In the genomic region with DNA sequence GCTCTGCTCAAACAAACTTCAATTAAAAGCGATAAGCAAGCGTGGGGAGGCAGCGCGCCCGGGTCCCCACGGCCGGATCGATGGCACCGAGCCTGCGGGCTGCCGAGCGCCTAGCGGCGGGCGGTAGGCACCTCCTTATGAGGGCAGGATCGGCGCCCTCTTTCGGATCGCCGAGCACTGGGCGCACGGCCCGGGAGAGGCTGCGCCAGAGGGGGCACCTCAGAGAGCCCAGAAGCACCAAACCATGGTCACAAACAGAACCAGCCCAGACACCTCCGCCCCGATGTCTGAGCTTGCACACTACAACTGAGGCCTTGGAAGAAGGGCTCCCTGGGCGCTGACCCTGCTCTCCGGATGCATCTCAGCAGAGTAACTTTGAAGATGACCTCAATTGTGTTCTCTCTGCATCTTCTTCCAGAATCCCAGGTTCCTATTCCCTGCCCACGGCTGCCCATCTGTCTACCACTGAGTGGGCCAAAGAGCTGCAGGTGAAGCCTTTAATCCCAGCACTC, we compare ENCODE assay signal across 8 mouse cellular contexts. TPM values are rescaled to one million over a fixed set of nuclear protein-coding genes. Genes with fewer than 3 reads are reported as not detected.
DNase-seq lines count a peak whose midpoint lies in the region; ATAC-seq and TF ChIP-seq lines count a peak whose summit lies in the region.

No protein-coding gene starts in this region.

- H3K36me3 ChIP-seq in testis, adult 2 months (ENCODE audit: control insufficient read depth, insufficient read depth, low read length), result no peaks in the 10 kb centered on the region
- peaks cover 15% of the 10 kb centered on the region for H3K36me3 ChIP-seq in heart, embryonic 12.5 days
- H3K36me3 ChIP-seq in kidney, embryonic 14.5 days (ENCODE audit: control insufficient read depth, insufficient read depth, low read length), result peaks cover 16% of the 10 kb centered on the region

- no peak overlapping the region for H3K27ac ChIP-seq in testis, adult 2 months (ENCODE audit: control insufficient read depth, insufficient read depth, low read depth, low read length)
- no peak overlapping the region for H3K27ac ChIP-seq in heart, embryonic 12.5 days (ENCODE audit: poor library complexity, severe bottlenecking)
- H3K27ac ChIP-seq in kidney, embryonic 14.5 days (ENCODE audit: low read depth, low read length), result no peak overlapping the region

- peaks cover 10% of the 10 kb centered on the region for H3K4me1 ChIP-seq in testis, adult 2 months (ENCODE audit: control insufficient read depth, insufficient read depth, low read length)
- H3K4me1 ChIP-seq in heart, embryonic 12.5 days (replicated peaks), result peaks cover 16% of the 10 kb centered on the region
- H3K4me1 ChIP-seq in kidney, embryonic 14.5 days (ENCODE audit: control insufficient read depth, insufficient read depth, low read length), result peaks cover 16% of the 10 kb centered on the region

- H3K4me3 ChIP-seq in testis, adult 2 months (ENCODE audit: control insufficient read depth, low read depth, low read length), result peak overlapping the region; percentile 36
- H3K4me3 ChIP-seq in heart, embryonic 12.5 days, result peak overlapping the region; percentile 44
- peak overlapping the region; percentile 44 for H3K4me3 ChIP-seq in kidney, embryonic 14.5 days (ENCODE audit: low read length)

- ATAC-seq in heart, embryonic 12.5 days (ENCODE audit: insufficient number of reproducible peaks, low FRiP score), result 0 out of 2 replicates have a peak, but pooled peaks have one; percentile 30
- ATAC-seq in kidney, embryonic 14.5 days (ENCODE audit: low FRiP score, low TSS enrichment), result peak; percentile 30; the same call in 1 of the 2 replicates
- 0 out of 2 replicates have a peak, but pooled peaks have one; percentile 34 for ATAC-seq in megakaryocyte, adult 5-6 weeks (ENCODE audit: poor library complexity, severe bottlenecking)
- ATAC-seq in activated CD4-positive, CD25-positive, alpha-beta regulatory T cell, adult 4 months, result no peak

- H3K9me3 ChIP-seq in heart, embryonic 12.5 days (replicated peaks), result no peaks in the 10 kb centered on the region
- no peaks in the 10 kb centered on the region for H3K9me3 ChIP-seq in kidney, embryonic 14.5 days (ENCODE audit: control insufficient read depth, low read length)

- peak overlapping the region; percentile 76 for H3K4me2 ChIP-seq in heart, embryonic 12.5 days
- H3K4me2 ChIP-seq in kidney, embryonic 14.5 days (replicated peaks; ENCODE audit: low read depth, low read length), result peak overlapping the region; percentile 85

- H3K9ac ChIP-seq in heart, embryonic 12.5 days, result peak overlapping the region; percentile 61
- H3K9ac ChIP-seq in kidney, embryonic 14.5 days (ENCODE audit: low read depth, low read length), result 0 out of 2 replicates have a peak overlapping the region, but pooled peaks have one; percentile 40

- H3K27me3 ChIP-seq in testis, adult 2 months (ENCODE audit: control insufficient read depth, insufficient read depth, low read length), result no peaks in the 10 kb centered on the region
- peaks cover 54% of the 10 kb centered on the region for H3K27me3 ChIP-seq in heart, embryonic 12.5 days (replicated peaks)
- H3K27me3 ChIP-seq in kidney, embryonic 14.5 days (ENCODE audit: control insufficient read depth, insufficient read depth, low read length), result peaks cover 28% of the 10 kb centered on the region

- no peak for TF ChIP-seq POLR2A in testis, adult 2 months (IDR thresholded peaks at IDR 0.05; ENCODE audit: control insufficient read depth, low read depth, low read length)

- TF ChIP-seq CTCF in testis, adult 2 months (IDR thresholded peaks at IDR 0.05; ENCODE audit: control insufficient read depth, insufficient read depth, insufficient replicate concordance, low read depth, low read length), result no peak

- DNase-seq in testis, postnatal 14 days (ENCODE audit: low spot score), result no peak
- DNase-seq in cerebellum, postnatal 14 days, result peak; percentile 52 to 69
- DNase-seq in right cerebral cortex, postnatal 4 days, result peak; percentile 46

- 2% methylated on average over 29 of the region's 29 CpGs for WGBS in heart, embryonic 12.5 days
- 2% methylated on average over 29 of the region's 29 CpGs for WGBS in kidney, embryonic 14.5 days

RNA-seq across cellular contexts. Expression of a gene that starts 37.8 kb away (rescaled TPM):
- polyA plus RNA-seq in testis, adult 2 months (2012; rRNA removed), result 97.3 and 100 TPM in 2 replicates
- polyA plus RNA-seq in heart, embryonic 12.5 days (2016; fragmentation: Nextera tagmentation; extraction: Ambion mirVana), result 46.9 and 50.4 TPM in 2 replicates
- polyA plus RNA-seq in kidney, embryonic 14.5 days (2014; fragmentation: Nextera tagmentation; extraction: Ambion mirVana), result 54.7 and 63.6 TPM in 2 replicates
- 41.5 and 41.7 TPM in 2 replicates for total RNA-seq in megakaryocyte, adult 5-6 weeks (2015)
- 35.0 and 40.9 TPM in 2 replicates for total RNA-seq in megakaryocyte, adult 5-6 weeks (2017)
- polyA plus RNA-seq in activated CD4-positive, CD25-positive, alpha-beta regulatory T cell, adult 4 months (2017; shearing (Covaris generic)), result 10 to 100 TPM; 62.2 to 99.9 TPM

RNA-seq across cellular contexts. Expression of a gene that starts 37.9 kb away (rescaled TPM):
- 24.0 and 26.8 TPM in 2 replicates for polyA plus RNA-seq in testis, adult 2 months (2012; rRNA removed)
- 94.1 and 95.2 TPM in 2 replicates for polyA plus RNA-seq in heart, embryonic 12.5 days (2016; fragmentation: Nextera tagmentation; extraction: Ambion mirVana)
- polyA plus RNA-seq in kidney, embryonic 14.5 days (2014; fragmentation: Nextera tagmentation; extraction: Ambion mirVana), result 225 and 229 TPM in 2 replicates
- 20.5 and 20.7 TPM in 2 replicates for total RNA-seq in megakaryocyte, adult 5-6 weeks (2015)
- 6.8 and 9.3 TPM in 2 replicates for total RNA-seq in megakaryocyte, adult 5-6 weeks (2017)
- polyA plus RNA-seq in activated CD4-positive, CD25-positive, alpha-beta regulatory T cell, adult 4 months (2017; shearing (Covaris generic)), result 10 to 100 TPM; 23.5 to 25.6 TPM

RNA-seq across cellular contexts. Expression of a gene that starts 43.7 kb away (rescaled TPM):
- 0.77 and 0.80 TPM in 2 replicates for polyA plus RNA-seq in testis, adult 2 months (2012; rRNA removed)
- polyA plus RNA-seq in heart, embryonic 12.5 days (2016; fragmentation: Nextera tagmentation; extraction: Ambion mirVana), result 0.87 and 1.4 TPM in 2 replicates
- 6.7 and 8.3 TPM in 2 replicates for polyA plus RNA-seq in kidney, embryonic 14.5 days (2014; fragmentation: Nextera tagmentation; extraction: Ambion mirVana)
- total RNA-seq in megakaryocyte, adult 5-6 weeks (2015), result not detected in 2 replicates
- total RNA-seq in megakaryocyte, adult 5-6 weeks (2017), result not detected in 2 replicates
- polyA plus RNA-seq in activated CD4-positive, CD25-positive, alpha-beta regulatory T cell, adult 4 months (2017; shearing (Covaris generic)), result not detected
